Mouse (Mus musculus): ENCODE results near the gene Nceh1.

DNA sequence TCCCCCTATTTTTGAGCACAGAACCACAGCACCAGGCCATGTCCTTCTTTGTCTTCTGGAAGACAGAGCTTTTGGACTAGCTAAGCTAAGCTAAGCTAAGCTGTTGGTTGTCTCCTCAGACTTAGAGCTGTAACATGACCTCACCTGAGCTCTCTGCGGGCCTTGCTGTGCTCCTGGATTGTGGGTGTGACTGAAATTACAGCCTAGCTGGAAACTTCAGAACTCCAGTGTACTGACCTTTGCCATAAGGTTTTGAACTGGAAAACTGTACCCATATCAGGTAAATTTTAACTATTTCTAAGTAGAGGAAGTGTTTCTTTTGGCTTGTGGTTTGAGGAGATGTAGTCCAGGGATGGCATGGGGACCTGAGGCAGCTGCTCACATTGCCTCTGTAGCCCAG lies 5.6 kb downstream of the Nceh1 start:
- TF ChIP-seq POLR2A (IDR thresholded peaks at IDR 0.05; ENCODE audit: borderline replicate concordance, extremely low read depth, low read depth, low read length): no peak
- no peak for TF ChIP-seq CTCF (IDR thresholded peaks at IDR 0.05; ENCODE audit: insufficient read depth, low read length)

Data from lung, adult 2 months (tissue).